Comparison of ENCODE assay signal across 14 mouse cellular contexts in genomic region chr19:6518601-6519000, GRCm38 (mm10). TPM values are rescaled to one million over a fixed set of nuclear protein-coding genes. Genes with fewer than 3 reads are reported as not detected.
DNase-seq lines count a peak whose midpoint lies in the region; ATAC-seq and TF ChIP-seq lines count a peak whose summit lies in the region.
"Had no signal": no experiment of that assay in that cellular context is flagged by ENCODE, and none has a peak within 500 bp of the region (broad histone marks: within the 10 kb centered on the region; RNA-seq: fewer than 3 reads in every experiment).

No protein-coding gene starts in this region.

- H3K4me2 ChIP-seq in embryonic facial prominence, embryonic 14.5 days (ENCODE audit: low read depth, low read length): no peak overlapping the region
- H3K4me2 ChIP-seq in hindbrain, embryonic 16.5 days (ENCODE audit: low read length): peak overlapping the region; percentile 18; the same call in 1 of the 2 replicates
- H3K4me2 ChIP-seq: intestine, embryonic 15.5 days; liver, embryonic 13.5 days had no signal

- H3K9ac ChIP-seq in embryonic facial prominence, embryonic 14.5 days (ENCODE audit: low read depth, low read length): no peak overlapping the region
- 0 out of 2 replicates have a peak overlapping the region, but pooled peaks have one; percentile 18 for H3K9ac ChIP-seq in hindbrain, embryonic 16.5 days (ENCODE audit: low read depth, low read length)
- H3K9ac ChIP-seq: intestine, embryonic 15.5 days; liver, embryonic 13.5 days had no signal

- no peak for ATAC-seq in embryonic facial prominence, embryonic 14.5 days (ENCODE audit: low read depth)
- peak; percentile 51 for ATAC-seq in hindbrain, embryonic 16.5 days
- ATAC-seq: activated CD4-positive, CD25-positive, alpha-beta regulatory T cell, adult 4 months; intestine, embryonic 15.5 days had no signal

- H3K36me3 ChIP-seq in embryonic facial prominence, embryonic 14.5 days (ENCODE audit: control insufficient read depth, insufficient read depth, low read length): no peaks in the 10 kb centered on the region
- H3K36me3 ChIP-seq in hindbrain, embryonic 16.5 days (ENCODE audit: control insufficient read depth, insufficient read depth, low read length): peaks cover 42% of the 10 kb centered on the region
- H3K36me3 ChIP-seq: intestine, embryonic 15.5 days; liver, embryonic 13.5 days had no signal

- no peak for TF ChIP-seq POLR2A in olfactory bulb, adult 2 months (IDR thresholded peaks at IDR 0.05; ENCODE audit: insufficient read depth, low read depth, low read length)
- no peak for TF ChIP-seq POLR2A in lung, adult 2 months (IDR thresholded peaks at IDR 0.05; ENCODE audit: borderline replicate concordance, extremely low read depth, low read depth, low read length)

- no peak overlapping the region for H3K27ac ChIP-seq in embryonic facial prominence, embryonic 14.5 days (replicated peaks; ENCODE audit: low read depth, low read length)
- peak overlapping the region; percentile 77 for H3K27ac ChIP-seq in hindbrain, embryonic 16.5 days (ENCODE audit: low read depth, low read length)
- peak overlapping the region; percentile 81 for H3K27ac ChIP-seq in olfactory bulb, adult 2 months (ENCODE audit: insufficient read depth, low read depth, low read length)
- H3K27ac ChIP-seq: intestine, embryonic 15.5 days; liver, embryonic 13.5 days had no signal

- 45% methylated on average over 5 of the region's 5 CpGs for WGBS in embryonic facial prominence, embryonic 14.5 days
- 16% methylated on average over 5 of the region's 5 CpGs for WGBS in hindbrain, embryonic 16.5 days
- 10% methylated on average over 5 of the region's 5 CpGs for WGBS in olfactory bulb, adult 2 months
- 58% methylated on average over 5 of the region's 5 CpGs for whole genome bisulfite sequencing in lung, adult 2 months

- H3K4me1 ChIP-seq in embryonic facial prominence, embryonic 14.5 days (ENCODE audit: control insufficient read depth, insufficient read depth, low read length): no peaks in the 10 kb centered on the region
- peaks cover 21% of the 10 kb centered on the region for H3K4me1 ChIP-seq in hindbrain, embryonic 16.5 days (ENCODE audit: control insufficient read depth, insufficient read depth, low read depth, low read length)
- peaks cover 78% of the 10 kb centered on the region for H3K4me1 ChIP-seq in olfactory bulb, adult 2 months (ENCODE audit: control insufficient read depth, insufficient read depth, low read length)
- no peaks in the 10 kb centered on the region for H3K4me1 ChIP-seq in lung, adult 2 months (ENCODE audit: control insufficient read depth, insufficient read depth, low read length)
- H3K4me1 ChIP-seq: intestine, embryonic 15.5 days; liver, embryonic 13.5 days had no signal

- TF ChIP-seq CTCF in olfactory bulb, adult 2 months (IDR thresholded peaks at IDR 0.05; ENCODE audit: insufficient read depth, low read depth, low read length): no peak
- no peak for TF ChIP-seq CTCF in lung, adult 2 months (IDR thresholded peaks at IDR 0.05; ENCODE audit: insufficient read depth, low read length)

- H3K4me3 ChIP-seq in embryonic facial prominence, embryonic 14.5 days (ENCODE audit: low read depth, low read length): no peak overlapping the region
- H3K4me3 ChIP-seq in hindbrain, embryonic 16.5 days (ENCODE audit: low read length): no peak overlapping the region
- no peak overlapping the region for H3K4me3 ChIP-seq in olfactory bulb, adult 2 months (ENCODE audit: insufficient read depth, low read depth, low read length)
- H3K4me3 ChIP-seq in lung, adult 2 months (replicated peaks; ENCODE audit: extremely low read depth, low read depth, low read length): no peak overlapping the region
- H3K4me3 ChIP-seq: intestine, embryonic 15.5 days; liver, embryonic 13.5 days; myocyte had no signal

- no peaks in the 10 kb centered on the region for H3K9me3 ChIP-seq in embryonic facial prominence, embryonic 14.5 days (ENCODE audit: control insufficient read depth, low read length)
- H3K9me3 ChIP-seq in hindbrain, embryonic 16.5 days (ENCODE audit: control insufficient read depth, low read length): no peaks in the 10 kb centered on the region
- H3K9me3 ChIP-seq: intestine, embryonic 15.5 days; liver, embryonic 13.5 days had no signal

- DNase-seq in right cerebral cortex, adult 18-20 months: peak; percentile 65
- DNase-seq in right cerebral cortex, postnatal 36 days (ENCODE audit: low spot score in 2 of 2): no peak
- DNase-seq in embryonic facial prominence, embryonic 14.5 days (ENCODE audit: low spot score): peak; percentile 58
- DNase-seq in right cerebral cortex, postnatal 25 days: no peak
- DNase-seq in yolk sac, embryonic 10.5 days (ENCODE audit: low spot score): no peak
- DNase-seq in lung, adult 2 months: no peak
- DNase-seq: cerebellum, adult 11 months; liver, embryonic 13.5 days; thymus, postnatal 36 days had no signal

- H3K27me3 ChIP-seq in embryonic facial prominence, embryonic 14.5 days (replicated peaks; ENCODE audit: control insufficient read depth, insufficient read depth, low read length): 0 out of 2 replicates have a peak, but pooled peaks cover 3% of the 10 kb centered on the region
- no peaks in the 10 kb centered on the region for H3K27me3 ChIP-seq in hindbrain, embryonic 16.5 days (replicated peaks; ENCODE audit: control insufficient read depth, insufficient read depth, low read length)

RNA-seq across cellular contexts. Expression of gene Slc22a12, which starts 24.2 kb away (rescaled TPM):
- not detected in 2 replicates for polyA plus RNA-seq in embryonic facial prominence, embryonic 14.5 days (2014; fragmentation: Nextera tagmentation; extraction: Ambion mirVana)
- 0.14 TPM in 1 of 2 replicates, not detected in the other for polyA plus RNA-seq in hindbrain, embryonic 16.5 days (2015; fragmentation: Nextera tagmentation; extraction: Ambion mirVana)
- not detected in 2 replicates for polyA plus RNA-seq in olfactory bulb, adult 2 months (2012; ENCODE audit: insufficient read depth, insufficient read length, low replicate concordance, missing spikeins)
- polyA plus RNA-seq in lung, adult 2 months (2012; rRNA removed): 0.62 and 0.65 TPM in 2 replicates
- polyA plus RNA-seq: activated CD4-positive, CD25-positive, alpha-beta regulatory T cell, adult 4 months; liver, embryonic 13.5 days; myocyte had no signal

Comparison
In these comparisons a context has a peak if more than half of its experiments do, and no peak if none do; other contexts are left out.
1. DNase-seq: peak in right cerebral cortex, adult 18-20 months (single experiment) and embryonic facial prominence, embryonic 14.5 days (single experiment); none in right cerebral cortex, postnatal 36 days (0 of 2), right cerebral cortex, postnatal 25 days (single experiment), yolk sac, embryonic 10.5 days (single experiment) and lung, adult 2 months (single experiment).